Mouse (Mus musculus): ENCODE measurements at regions not wholly inside any gene's neighbourhood (a gene's known extent, or its start where the extent isn't known, plus 50 kb on each side); places are given as distances from the start of the nearest gene placed in this dataset.

GRCm38 (mm10) chr14:58652004-58652403 is 490.7 kb downstream of the 1700129C05Rik start:
- H3K27me3 ChIP-seq (ENCODE audit: control insufficient read depth, insufficient read depth, low read length) = no peaks in the 10 kb centered on the region
- H3K4me1 ChIP-seq (ENCODE audit: control insufficient read depth in 2 of 2, insufficient read depth in 2 of 2, low read length in 2 of 2) = peaks cover 0 to 3% of the 10 kb centered on the region in 2 experiments; a peak in 1 of 4 replicates
- WGBS = 75% methylated on average over 3 of the region's 3 CpGs
- no peak overlapping the region for H3K9ac ChIP-seq (ENCODE audit: low read length)
- H3K4me2 ChIP-seq (ENCODE audit: low read length) = no peak overlapping the region
- H3K9me3 ChIP-seq (ENCODE audit: control insufficient read depth, low read length) = no peaks in the 10 kb centered on the region
- no peak for ATAC-seq (ENCODE audit: insufficient number of reproducible peaks, insufficient read depth, low FRiP score, low read depth)
- no peak overlapping the region for H3K4me3 ChIP-seq (ENCODE audit: control insufficient read depth in 1 of 2, insufficient read depth in 1 of 2, low read depth in 1 of 2, low read length in 2 of 2)
- H3K36me3 ChIP-seq (ENCODE audit: control insufficient read depth, insufficient read depth, low read length) = no peaks in the 10 kb centered on the region
- H3K27ac ChIP-seq (replicated peaks in 1 of 2; ENCODE audit: control insufficient read depth in 1 of 2, insufficient read depth in 1 of 2, low read depth in 2 of 2, low read length in 2 of 2) = no peak overlapping the region

DNA sequence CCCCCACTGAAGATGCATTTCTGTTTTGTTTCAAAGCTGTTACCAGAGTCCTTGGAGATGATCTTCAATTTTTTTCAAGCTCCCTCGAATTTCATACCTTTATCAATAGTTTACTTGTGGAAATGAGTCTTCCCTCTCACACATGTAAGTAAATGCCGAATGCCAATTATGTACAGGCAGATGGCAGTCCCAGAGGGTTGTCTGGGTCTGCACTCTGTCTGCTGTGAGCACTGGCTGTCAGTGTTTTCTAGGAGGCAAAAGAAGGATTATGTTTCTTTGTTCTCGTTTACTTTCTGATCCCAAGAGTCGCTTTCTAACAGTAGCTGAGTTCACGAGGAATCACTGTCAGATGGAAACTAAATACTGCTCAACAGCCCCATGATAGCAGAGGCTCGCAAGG is 491.5 kb downstream of the 1700129C05Rik start:
- Histone ChIP-seq H3K4me1 (ENCODE audit: control insufficient read depth in 2 of 2, insufficient read depth in 2 of 2, low read length in 2 of 2) (peaks cover 0 to 3% of the 10 kb centered on the region in 2 experiments; a peak in 1 of 4 replicates), H3K9ac (ENCODE audit: low read length) (no peak overlapping the region), H3K36me3 (ENCODE audit: control insufficient read depth, insufficient read depth, low read length) (no peaks in the 10 kb centered on the region), H3K4me2 (ENCODE audit: low read length) (no peak overlapping the region), H3K27ac (replicated peaks in 1 of 2; ENCODE audit: control insufficient read depth in 1 of 2, insufficient read depth in 1 of 2, low read depth in 2 of 2, low read length in 2 of 2) (no peak overlapping the region), H3K4me3 (ENCODE audit: control insufficient read depth in 1 of 2, insufficient read depth in 1 of 2, low read depth in 1 of 2, low read length in 2 of 2) (no peak overlapping the region), H3K27me3 (ENCODE audit: control insufficient read depth, insufficient read depth, low read length) (no peaks in the 10 kb centered on the region), H3K9me3 (ENCODE audit: control insufficient read depth, low read length) (no peaks in the 10 kb centered on the region)
- 44% methylated on average over 6 of the region's 6 CpGs for WGBS
- ATAC-seq (ENCODE audit: insufficient number of reproducible peaks, insufficient read depth, low FRiP score, low read depth) = no peak

DNA sequence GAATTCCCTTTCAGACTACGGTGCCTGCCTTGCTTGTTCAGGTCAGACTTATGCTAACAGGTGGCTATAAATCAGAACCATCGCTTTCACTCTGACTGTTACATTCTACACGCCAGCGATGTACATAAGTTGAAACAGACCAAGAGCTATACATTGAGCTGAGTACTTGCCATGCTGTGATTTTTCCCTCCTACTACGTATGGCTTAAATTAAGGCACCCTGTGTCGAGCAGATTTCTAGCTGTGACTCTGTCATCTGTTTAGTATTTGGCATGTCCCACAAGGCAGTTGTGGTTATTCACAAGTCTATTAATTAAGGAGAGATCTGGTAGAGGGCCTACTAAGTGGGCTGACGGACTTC is 504.4 kb downstream of the 1700129C05Rik start:
- no peak for ATAC-seq (ENCODE audit: insufficient number of reproducible peaks, insufficient read depth, low FRiP score, low read depth)
- no peak overlapping the region for H3K9ac ChIP-seq (ENCODE audit: low read length)
- H3K27ac ChIP-seq (replicated peaks in 1 of 2; ENCODE audit: control insufficient read depth in 1 of 2, insufficient read depth in 1 of 2, low read depth in 2 of 2, low read length in 2 of 2) = no peak overlapping the region
- no peaks in the 10 kb centered on the region for H3K9me3 ChIP-seq (ENCODE audit: control insufficient read depth, low read length)
- H3K4me2 ChIP-seq (ENCODE audit: low read length) = no peak overlapping the region
- H3K27me3 ChIP-seq (ENCODE audit: control insufficient read depth, insufficient read depth, low read length) = no peaks in the 10 kb centered on the region
- 87% methylated on average over 7 of the region's 7 CpGs for WGBS
- no peaks in the 10 kb centered on the region for H3K36me3 ChIP-seq (ENCODE audit: control insufficient read depth, insufficient read depth, low read length)
- H3K4me3 ChIP-seq (ENCODE audit: control insufficient read depth in 1 of 2, insufficient read depth in 1 of 2, low read depth in 1 of 2, low read length in 2 of 2) = no peak overlapping the region
- no peaks in the 10 kb centered on the region for H3K4me1 ChIP-seq (ENCODE audit: control insufficient read depth in 2 of 2, insufficient read depth in 2 of 2, low read length in 2 of 2)

- Histone ChIP-seq H3K27ac (replicated peaks in 1 of 2; ENCODE audit: control insufficient read depth in 1 of 2, insufficient read depth in 1 of 2, low read depth in 2 of 2, low read length in 2 of 2) (no peak overlapping the region), H3K27me3 (ENCODE audit: control insufficient read depth, insufficient read depth, low read length) (no peaks in the 10 kb centered on the region), H3K4me3 (ENCODE audit: control insufficient read depth in 1 of 2, insufficient read depth in 1 of 2, low read depth in 1 of 2, low read length in 2 of 2) (no peak overlapping the region), H3K36me3 (ENCODE audit: control insufficient read depth, insufficient read depth, low read length) (no peaks in the 10 kb centered on the region), H3K4me2 (ENCODE audit: low read length) (no peak overlapping the region), H3K4me1 (ENCODE audit: control insufficient read depth in 2 of 2, insufficient read depth in 2 of 2, low read length in 2 of 2) (no peaks in the 10 kb centered on the region), H3K9ac (ENCODE audit: low read length) (no peak overlapping the region), H3K9me3 (ENCODE audit: control insufficient read depth, low read length) (0 out of 2 replicates have a peak, but pooled peaks cover under 1% of the 10 kb centered on the region)
- 88% methylated on average over 13 of the region's 13 CpGs for WGBS
- no peak for ATAC-seq (ENCODE audit: insufficient number of reproducible peaks, insufficient read depth, low FRiP score, low read depth)
Measured at GRCm38 (mm10) chr14:58637405-58638336, 505.0 kb downstream of the 1700129C05Rik start.

- H3K9ac ChIP-seq (ENCODE audit: low read length) = no peak overlapping the region
- WGBS = 24% methylated on average over 9 of the region's 9 CpGs
- H3K9me3 ChIP-seq (ENCODE audit: control insufficient read depth, low read length) = 0 out of 2 replicates have a peak, but pooled peaks cover 4% of the 10 kb centered on the region
- H3K27ac ChIP-seq (replicated peaks in 1 of 2; ENCODE audit: control insufficient read depth in 1 of 2, insufficient read depth in 1 of 2, low read depth in 2 of 2, low read length in 2 of 2) = no peak overlapping the region
- no peaks in the 10 kb centered on the region for H3K27me3 ChIP-seq (ENCODE audit: control insufficient read depth, insufficient read depth, low read length)
- ATAC-seq (ENCODE audit: insufficient number of reproducible peaks, insufficient read depth, low FRiP score, low read depth) = no peak
- H3K36me3 ChIP-seq (ENCODE audit: control insufficient read depth, insufficient read depth, low read length) = no peaks in the 10 kb centered on the region
- no peak overlapping the region for H3K4me2 ChIP-seq (ENCODE audit: low read length)
- H3K4me1 ChIP-seq (ENCODE audit: control insufficient read depth in 2 of 2, insufficient read depth in 2 of 2, low read length in 2 of 2) = peaks cover 10 to 15% of the 10 kb centered on the region in 2 experiments
- no peak overlapping the region for H3K4me3 ChIP-seq (ENCODE audit: control insufficient read depth in 1 of 2, insufficient read depth in 1 of 2, low read depth in 1 of 2, low read length in 2 of 2)
Measured at GRCm38 (mm10) chr14:58631221-58631620, 511.5 kb downstream of the 1700129C05Rik start.

GRCm38 (mm10) chr14:58628266-58628665 is 514.4 kb downstream of the 1700129C05Rik start:
- Histone ChIP-seq H3K4me3 (ENCODE audit: control insufficient read depth in 1 of 2, insufficient read depth in 1 of 2, low read depth in 1 of 2, low read length in 2 of 2) (no peak overlapping the region), H3K36me3 (ENCODE audit: control insufficient read depth, insufficient read depth, low read length) (no peaks in the 10 kb centered on the region), H3K27ac (replicated peaks in 1 of 2; ENCODE audit: control insufficient read depth in 1 of 2, insufficient read depth in 1 of 2, low read depth in 2 of 2, low read length in 2 of 2) (no peak overlapping the region), H3K4me2 (ENCODE audit: low read length) (no peak overlapping the region), H3K9ac (ENCODE audit: low read length) (no peak overlapping the region), H3K4me1 (ENCODE audit: control insufficient read depth in 2 of 2, insufficient read depth in 2 of 2, low read length in 2 of 2) (peaks cover 17 to 21% of the 10 kb centered on the region in 2 experiments), H3K9me3 (ENCODE audit: control insufficient read depth, low read length) (0 out of 2 replicates have a peak, but pooled peaks cover 4% of the 10 kb centered on the region), H3K27me3 (ENCODE audit: control insufficient read depth, insufficient read depth, low read length) (no peaks in the 10 kb centered on the region)
- no peak for ATAC-seq (ENCODE audit: insufficient number of reproducible peaks, insufficient read depth, low FRiP score, low read depth)
- WGBS = 92% methylated on average over 2 of the region's 2 CpGs

DNA sequence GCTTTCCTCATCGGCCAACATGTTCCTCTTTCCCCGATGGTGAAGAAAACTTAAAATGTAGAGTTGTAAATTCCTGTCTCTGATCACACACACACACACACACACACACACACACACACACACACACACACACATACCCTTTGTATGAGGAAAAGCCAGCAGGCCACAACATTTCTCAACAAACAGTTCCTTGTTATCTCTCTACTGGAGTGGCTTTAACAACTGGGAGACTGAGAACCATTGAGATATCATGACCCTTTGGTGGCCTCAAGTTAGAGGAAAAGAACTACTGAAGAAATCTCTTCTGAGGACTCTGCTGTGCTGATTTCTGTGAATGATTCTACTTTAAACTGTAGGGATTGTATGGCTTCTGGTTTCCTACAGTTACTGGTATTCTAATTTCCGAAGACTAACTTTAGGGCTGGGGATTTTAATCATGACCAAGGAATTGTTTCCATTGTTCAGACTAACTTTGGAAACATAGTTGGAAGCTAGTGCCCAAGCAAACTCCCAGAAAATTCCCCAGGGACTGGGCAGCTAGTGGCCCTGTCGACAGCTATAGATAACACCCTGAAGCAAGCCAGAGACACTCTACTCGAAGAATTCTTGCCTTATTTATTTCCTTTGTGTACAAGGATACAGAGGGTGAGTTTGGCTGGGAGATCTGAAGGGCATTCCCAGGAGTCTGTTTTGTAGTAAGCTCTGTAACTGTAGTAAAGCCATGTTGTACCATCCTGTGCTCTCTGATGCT is 516.0 kb downstream of the 1700129C05Rik start:
- Histone ChIP-seq H3K27ac (replicated peaks in 1 of 2; ENCODE audit: control insufficient read depth in 1 of 2, insufficient read depth in 1 of 2, low read depth in 2 of 2, low read length in 2 of 2) (peak overlapping the region; percentile 73 to 91), H3K4me2 (ENCODE audit: low read length) (peak overlapping the region; percentile 19; the same call in 1 of the 2 replicates), H3K36me3 (ENCODE audit: control insufficient read depth, insufficient read depth, low read length) (no peaks in the 10 kb centered on the region), H3K9ac (ENCODE audit: low read length) (no peak overlapping the region), H3K4me3 (ENCODE audit: control insufficient read depth in 1 of 2, insufficient read depth in 1 of 2, low read depth in 1 of 2, low read length in 2 of 2) (no peak overlapping the region), H3K4me1 (ENCODE audit: control insufficient read depth in 2 of 2, insufficient read depth in 2 of 2, low read length in 2 of 2) (peaks cover 17 to 24% of the 10 kb centered on the region in 2 experiments), H3K27me3 (ENCODE audit: control insufficient read depth, insufficient read depth, low read length) (no peaks in the 10 kb centered on the region), H3K9me3 (ENCODE audit: control insufficient read depth, low read length) (no peaks in the 10 kb centered on the region)
- WGBS = 6% methylated on average over 5 of the region's 5 CpGs
- ATAC-seq (ENCODE audit: insufficient number of reproducible peaks, insufficient read depth, low FRiP score, low read depth) = peak; percentile 88
